Mouse (Mus musculus) layer of hippocampus, adult 18-20 months (tissue): ENCODE data around the gene Folr1. TPM values are rescaled to one million over a fixed set of nuclear protein-coding genes. Genes with fewer than 3 reads are reported as not detected.
A peak's percentile ranks its signal among the peaks of the same experiment; 100 is the strongest.

Source experiments
- DNase-seq, 2 experiments: peaks; one replicate each; pipeline ENCODE4 v3.0.0; 2022; ENCODE audit warnings: low spot score in 2 of 2
- long read RNA-seq: library from polyadenylated mRNA; stranded (forward); transcript quantifications from one replicate; pipeline ENCODE4 v2.0.0, GENCODE M21; 2021
- total RNA-seq, 2 experiments: library from RNA; stranded (reverse); gene quantifications; 2 replicates each; pipeline ENCODE4 v1.2.3; 2021

Gene Folr1
- 1 to 10 TPM in 1 of 2 experiments, under 1 TPM in 1; 0.76 to 3.0 TPM for total RNA-seq
- long read RNA-seq, partial matches to known transcripts, result 2 of 4 reads
- long read RNA-seq, other reads (novel, unspliced or antisense), result 1 of 4 reads

DNA sequence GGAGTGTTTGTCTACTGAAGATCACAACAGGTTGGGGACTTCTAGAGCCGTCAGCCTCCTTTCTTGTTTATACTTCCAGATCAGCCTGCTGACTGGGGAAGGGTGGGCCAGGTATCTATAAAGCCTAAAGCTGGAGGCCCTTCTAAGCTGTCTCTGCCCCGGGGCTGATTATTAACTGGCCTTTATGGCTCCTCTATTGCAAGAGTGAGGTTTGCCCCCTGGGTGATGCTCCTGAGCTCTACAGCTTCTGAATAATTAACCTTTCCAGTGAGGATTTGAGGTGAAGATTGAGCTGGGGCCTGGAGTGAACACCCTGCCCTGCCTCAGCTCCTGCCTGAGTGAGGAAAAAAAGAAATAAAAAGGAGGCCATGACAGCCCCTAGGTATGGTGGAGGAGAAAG is at the start of gene Folr1:
Gene Folr1, minus strand, starts transcription at position 160 of the 400 bp plus-strand sequence.
- no peak for DNase-seq

DNA sequence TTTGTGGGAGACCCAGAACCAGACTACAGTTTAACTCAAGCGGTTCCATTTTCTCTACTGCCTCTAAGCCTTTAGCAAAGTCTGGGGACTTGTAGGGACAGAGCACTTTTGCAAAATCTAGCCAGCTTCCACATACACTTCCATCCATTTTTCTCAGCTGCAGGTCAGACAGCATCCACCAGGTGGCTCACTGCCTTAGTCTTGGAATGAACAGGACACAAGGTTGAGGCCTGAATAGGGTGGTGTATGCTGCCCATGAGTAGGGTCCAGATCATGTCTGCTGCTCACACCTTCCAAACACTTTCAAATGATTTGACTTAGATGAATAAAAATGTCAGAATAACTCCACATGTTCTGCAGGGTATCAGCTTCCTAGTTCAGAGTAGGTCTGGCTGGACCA is 47.5 kb upstream of the Folr1 start:
- peak in 1 of 2 experiments; percentile 75 for DNase-seq

DNA sequence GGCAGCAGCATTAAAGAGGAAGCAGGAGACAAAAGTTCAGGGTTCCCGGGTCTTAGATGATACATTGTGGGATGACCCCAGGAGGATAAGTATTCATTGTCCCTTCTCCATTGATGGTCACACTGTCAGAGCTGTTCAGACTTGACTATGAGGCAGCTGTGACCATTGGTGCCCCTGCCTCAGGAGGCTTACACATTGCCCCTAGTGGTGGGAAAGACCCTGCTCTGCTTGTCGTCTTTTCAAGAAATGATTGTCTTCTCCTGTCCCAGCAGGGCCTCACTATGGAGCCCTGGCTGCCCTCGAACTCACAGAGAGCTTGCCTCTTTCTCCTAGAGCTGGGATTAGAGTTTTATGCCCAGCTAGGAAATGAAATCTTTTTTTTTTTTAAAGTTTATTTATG is 41.4 kb upstream of the Folr1 start:
- DNase-seq, result no peak

GRCm38 (mm10) chr7:101910138-101910537 is 39.5 kb upstream of the Folr1 start:
- DNase-seq, result no peak

GRCm38 (mm10) chr7:101908367-101908766 is 37.8 kb upstream of the Folr1 start:
- no peak for DNase-seq

GRCm38 (mm10) chr7:101906696-101907095 is 36.1 kb upstream of the Folr1 start:
- no peak for DNase-seq

- DNase-seq, result no peak
Observed at GRCm38 (mm10) chr7:101906287-101906681, 35.7 kb upstream of the Folr1 start, which contains the start of gene Tomt. Gene Tomt (minus strand): TSS chr7:101906359.

GRCm38 (mm10) chr7:101905561-101906286 is 35.1 kb upstream of the Folr1 start, which contains the start of gene Lamtor1:
Gene Lamtor1 (plus strand): TSS chr7:101905904.
- peak; percentile 100 for DNase-seq

GRCm38 (mm10) chr7:101902846-101903245 is 32.3 kb upstream of the Folr1 start:
- no peak for DNase-seq

DNA sequence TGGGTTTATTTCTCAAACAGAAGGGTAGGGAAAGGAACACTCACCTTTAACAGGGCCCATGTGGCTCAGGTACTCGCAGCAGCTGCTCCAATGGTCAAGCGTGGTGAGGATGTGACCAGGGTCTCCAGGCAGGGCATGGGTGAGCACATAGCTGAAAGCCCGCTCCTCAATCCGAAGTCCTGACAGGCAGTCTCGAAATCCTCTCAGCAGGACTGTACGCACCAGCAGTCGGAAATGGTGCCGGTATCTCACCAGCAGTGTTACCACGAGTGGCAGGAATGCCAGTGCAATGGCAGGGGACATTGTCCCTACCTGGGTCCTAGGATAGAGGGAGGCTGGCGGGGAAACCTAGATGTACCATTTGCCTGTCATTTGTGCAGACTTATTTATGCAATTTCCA is 31.4 kb upstream of the Folr1 start:
- no peak for DNase-seq

DNA sequence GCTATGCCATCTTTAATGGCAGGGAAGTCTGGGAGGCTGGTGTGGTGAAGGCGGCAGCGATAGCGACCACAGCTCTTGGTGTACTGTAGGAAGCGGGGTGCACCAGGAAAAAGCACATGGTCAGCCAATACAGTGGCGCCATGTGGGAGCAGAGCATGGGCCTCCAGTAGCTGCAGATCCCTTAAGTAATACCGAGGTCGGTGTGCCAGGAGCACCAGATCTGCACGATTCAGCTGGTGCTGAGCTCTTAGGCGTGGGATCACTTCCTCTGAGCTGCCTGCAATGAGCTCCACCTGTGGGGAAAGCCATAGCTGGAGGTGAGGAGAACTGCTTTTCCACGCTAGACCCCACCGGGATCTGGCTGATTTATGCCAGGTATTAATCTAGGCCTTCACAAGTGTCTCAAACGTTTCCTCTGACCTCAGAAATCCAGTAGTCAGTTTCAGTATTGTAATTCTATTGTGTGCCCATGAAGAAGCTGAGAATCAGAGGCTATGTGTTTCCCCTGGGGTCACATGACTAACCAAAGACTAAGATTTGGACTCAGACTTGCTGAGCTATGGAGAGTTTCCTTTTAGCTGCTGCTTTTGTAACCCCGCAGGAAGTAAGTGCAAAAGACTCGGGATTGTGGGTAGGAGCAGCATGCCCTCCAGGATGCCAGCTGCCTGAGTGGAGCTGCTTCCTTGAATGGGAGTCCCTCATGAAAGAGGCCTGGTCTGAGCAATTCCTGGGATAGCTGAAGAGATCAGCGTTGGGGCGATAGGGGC is 29.9 kb upstream of the Folr1 start:
- no peak for DNase-seq

DNA sequence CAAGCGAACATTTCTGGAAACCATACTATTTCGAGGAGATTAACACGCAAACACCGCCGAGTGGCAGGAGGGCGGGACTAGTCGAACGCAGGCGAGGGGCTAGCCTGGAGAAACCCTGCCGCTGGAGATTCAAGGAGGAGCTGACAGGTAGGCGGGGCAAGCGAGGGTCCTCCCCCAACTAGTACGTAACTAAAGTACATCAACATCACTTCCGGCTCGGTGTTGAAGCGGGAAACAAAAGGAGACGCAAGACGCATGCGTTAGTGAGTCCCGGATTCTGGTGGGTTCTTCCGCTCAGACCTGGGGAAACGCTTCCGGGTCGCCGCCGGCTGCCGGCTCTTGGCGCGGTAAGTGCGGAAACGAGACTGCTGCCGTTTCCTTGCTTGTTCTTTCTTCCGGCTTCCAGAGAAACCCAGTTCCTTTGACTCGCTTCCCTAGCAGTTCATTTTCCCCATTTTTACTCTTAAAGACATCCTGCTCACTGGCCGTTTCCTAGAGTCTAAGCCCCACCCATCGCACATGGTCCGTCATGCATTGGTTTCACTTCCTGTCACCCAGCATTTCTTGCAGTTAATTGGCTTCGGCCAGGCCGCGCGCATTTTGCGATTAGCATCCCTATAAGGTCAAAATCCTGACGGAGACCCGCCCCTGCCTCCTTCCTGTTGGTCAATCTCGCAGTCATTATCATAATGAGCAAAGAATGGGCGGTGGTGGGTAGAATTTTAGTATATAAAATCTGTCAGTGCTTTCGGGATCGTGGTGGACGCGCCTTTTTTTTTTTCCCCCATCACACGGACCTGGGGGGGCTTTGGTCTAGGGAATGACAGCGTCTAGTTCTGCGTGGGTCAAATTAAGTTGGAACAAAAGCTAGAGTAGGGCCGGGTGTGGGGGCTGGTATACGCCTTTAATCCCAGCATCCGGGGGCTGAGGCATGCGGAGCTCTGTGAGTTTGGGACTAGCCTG is 25.8 kb upstream of the Folr1 start:
- peak; percentile 97 to 99 for DNase-seq

GRCm38 (mm10) chr7:101895695-101896094 is 25.1 kb upstream of the Folr1 start:
- DNase-seq, result no peak

- no peak for DNase-seq
Observed at GRCm38 (mm10) chr7:101888460-101888859, 17.9 kb upstream of the Folr1 start.

DNA sequence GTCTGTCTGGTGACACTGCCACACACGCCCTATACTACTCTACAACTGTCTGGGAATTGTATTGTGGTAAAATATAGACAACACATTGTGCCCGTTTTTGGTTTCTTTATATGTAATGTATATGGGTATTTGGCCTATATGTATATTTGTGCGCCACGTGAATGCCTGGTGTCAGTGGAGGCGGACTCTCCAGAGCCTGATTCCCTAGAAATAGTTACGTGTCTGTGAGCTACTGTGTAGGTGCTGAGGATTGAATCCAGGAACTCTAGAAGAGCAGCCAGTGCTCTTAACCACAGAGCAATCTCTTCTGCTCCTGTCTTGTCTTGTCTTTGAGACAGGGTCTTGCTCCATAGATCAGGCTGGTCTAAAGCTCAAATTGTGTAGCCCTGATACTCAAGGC is 15.7 kb upstream of the Folr1 start:
- DNase-seq, result no peak

GRCm38 (mm10) chr7:101884160-101884559 is 13.6 kb upstream of the Folr1 start:
- no peak for DNase-seq

GRCm38 (mm10) chr7:101882413-101883154 is 12.0 kb upstream of the Folr1 start:
- no peak for DNase-seq

DNA sequence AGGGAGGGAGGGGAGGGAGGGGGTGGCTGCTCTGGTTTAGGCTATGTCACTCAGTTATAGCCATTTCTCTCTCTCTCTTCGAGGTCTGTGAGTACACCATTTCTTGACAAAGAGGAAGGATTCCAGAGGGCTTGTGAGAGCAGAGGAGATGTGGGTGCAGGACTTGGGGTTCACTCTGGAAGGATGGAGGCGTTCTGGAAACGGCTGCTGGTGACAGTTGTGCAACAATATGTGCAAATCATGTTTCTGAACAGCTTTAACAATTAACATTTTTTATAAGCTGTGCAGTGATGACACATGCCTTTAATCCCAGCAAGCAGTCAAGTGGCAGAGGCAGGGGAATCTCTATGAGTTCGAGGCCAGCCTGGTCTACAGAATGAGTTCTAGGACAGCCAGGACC is 10.3 kb upstream of the Folr1 start:
- DNase-seq, result peak; percentile 36 to 84

DNA sequence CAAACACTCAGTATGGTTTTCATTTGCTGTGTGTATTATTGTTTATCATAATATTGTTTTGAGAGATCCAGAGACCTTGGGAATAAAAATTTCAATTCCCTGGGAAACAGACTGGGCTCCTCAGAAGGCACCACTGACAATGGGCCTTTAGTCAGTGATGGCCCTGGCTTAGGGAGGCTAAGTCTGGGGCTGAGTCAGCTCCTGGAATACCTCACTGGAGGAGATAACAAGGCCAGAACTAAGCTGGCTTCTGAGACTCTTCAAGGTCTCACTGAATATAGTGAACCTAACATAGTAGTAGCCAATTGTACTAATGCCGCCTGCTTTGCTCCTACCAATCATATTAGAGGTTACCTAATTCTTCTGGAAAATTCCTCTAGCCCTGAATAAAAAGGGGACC is 5.4 kb upstream of the Folr1 start:
- DNase-seq, result no peak

DNA sequence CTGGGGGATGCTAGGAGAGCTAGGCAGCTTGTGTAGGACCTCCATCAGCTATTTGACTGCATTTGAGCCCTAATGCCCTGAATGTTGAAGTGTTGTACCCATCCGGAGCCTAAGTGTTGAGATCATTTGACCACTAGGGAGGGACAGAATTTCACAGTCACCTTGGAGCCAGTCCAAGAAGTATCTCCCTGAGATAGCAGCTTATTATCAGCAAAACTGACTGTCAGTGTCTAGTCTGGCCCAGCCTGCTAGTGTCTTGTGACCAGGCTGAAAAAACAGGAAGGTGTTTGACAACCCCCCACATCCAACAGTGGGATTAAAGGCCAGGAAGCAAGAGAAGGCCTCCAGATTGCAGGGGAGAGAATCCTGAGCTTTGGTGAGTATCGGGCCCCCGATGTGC is 708 bp upstream of the Folr1 start:
- DNase-seq, result no peak

- no peak for DNase-seq
Observed at GRCm38 (mm10) chr7:101869163-101869500, 1.5 kb downstream of the Folr1 start.
